In genomic region chr2:150310952-150311884, GRCm38 (mm10) we compare ENCODE assay signal across 8 mouse cellular contexts. TPM values are rescaled to one million over a fixed set of nuclear protein-coding genes. Genes with fewer than 3 reads are reported as not detected.
DNase-seq lines count a peak whose midpoint lies in the region; ATAC-seq and TF ChIP-seq lines count a peak whose summit lies in the region.
"Not testable (repeated sequence)": the region's sequence is repeated elsewhere in the genome, so short reads cannot be mapped to it uniquely, and the experiment has no call there.

No protein-coding gene starts in this region.

- not testable (repeated sequence) for TF ChIP-seq POLR2A in cortical plate, adult 2 months (IDR thresholded peaks at IDR 0.05; ENCODE audit: extremely low read depth, insufficient read depth, low read length)

- H3K27me3 ChIP-seq in megakaryocyte, embryonic 14.5 days (replicated peaks): not testable (repeated sequence)

- not testable (repeated sequence) for H3K27ac ChIP-seq in cortical plate, adult 2 months (ENCODE audit: insufficient read depth, low read length)

- H3K4me1 ChIP-seq in cortical plate, adult 2 months (ENCODE audit: control insufficient read depth, insufficient read depth, low read length); megakaryocyte, embryonic 14.5 days: not testable (repeated sequence)

- peak; percentile 80 to 85 for DNase-seq in gastrocnemius, adult 8-10 months (ENCODE audit: low spot score in 2 of 2)
- peak; percentile 58 for DNase-seq in hindlimb bud, embryonic 11.5 days (ENCODE audit: extremely low spot score, low read depth, low spot score)
- peak; percentile 79 to 87 for DNase-seq in left cerebral cortex, adult 8-10 months (ENCODE audit: low spot score in 2 of 2)
- peak; percentile 94 to 95 for DNase-seq in right cerebral cortex, postnatal 10 days (ENCODE audit: low spot score in 2 of 2)
- DNase-seq in urinary bladder, postnatal 25 days (ENCODE audit: low spot score): peak; percentile 89

- H3K4me3 ChIP-seq in cortical plate, adult 2 months (ENCODE audit: insufficient read depth, low read length): peak overlapping the region; percentile 34
- peak overlapping the region; percentile 93 for H3K4me3 ChIP-seq in megakaryocyte, embryonic 14.5 days (replicated peaks)

- peak; percentile 91 for ATAC-seq in activated CD4-positive, CD25-positive, alpha-beta regulatory T cell, adult 4 months

- H3K9me3 ChIP-seq in megakaryocyte, embryonic 14.5 days: not testable (repeated sequence)

- not testable (repeated sequence) for TF ChIP-seq CTCF in cortical plate, adult 2 months (IDR thresholded peaks at IDR 0.05; ENCODE audit: extremely low read depth, insufficient read depth, low read length)

- H3K36me3 ChIP-seq in megakaryocyte, embryonic 14.5 days (replicated peaks; ENCODE audit: low read length): peaks cover 16% of the 10 kb centered on the region

RNA-seq across cellular contexts. Expression of gene Gm10130, which starts 12.3 kb away (rescaled TPM):
- polyA plus RNA-seq in activated CD4-positive, CD25-positive, alpha-beta regulatory T cell, adult 4 months (2017; shearing (Covaris generic)): 10 to 100 TPM in 1 of 2 experiments, 1 to 10 TPM in 1; 6.7 to 15.5 TPM
- not detected in 2 replicates for polyA plus RNA-seq in cortical plate, adult 2 months (2012; rRNA removed)
- total RNA-seq in gastrocnemius, adult 8-10 months (2022): 1 to 10 TPM in 3 of 4 experiments, not detected in 1; 1.5 to 3.0 (median 1.9) TPM
- 1 to 10 TPM in 3 of 4 experiments, not detected in 1; 2.0 to 6.2 (median 3.9) TPM for total RNA-seq in left cerebral cortex, adult 8-10 months (2022)
- not detected in 2 replicates for polyA plus RNA-seq in megakaryocyte, embryonic 14.5 days (2012; ENCODE audit: insufficient read depth, low replicate concordance)

RNA-seq across cellular contexts. Expression of gene 3300002I08Rik, which starts 51.3 kb away (rescaled TPM):
- 1 to 10 TPM; 3.5 to 7.5 TPM for polyA plus RNA-seq in activated CD4-positive, CD25-positive, alpha-beta regulatory T cell, adult 4 months (2017; shearing (Covaris generic))
- 2.7 and 4.4 TPM in 2 replicates for polyA plus RNA-seq in cortical plate, adult 2 months (2012; rRNA removed)
- total RNA-seq in gastrocnemius, adult 8-10 months (2022): 1 to 10 TPM in 2 of 4 experiments, under 1 TPM in 2; 0.54 to 1.8 (median 1.1) TPM
- total RNA-seq in left cerebral cortex, adult 8-10 months (2022): 10 to 100 TPM in 2 of 4 experiments, 1 to 10 TPM in 2; 9.2 to 10.9 (median 9.7) TPM
- not detected in 2 replicates for polyA plus RNA-seq in megakaryocyte, embryonic 14.5 days (2012; ENCODE audit: insufficient read depth, low replicate concordance)

RNA-seq across cellular contexts. Expression of gene Gm14124, which starts 53.9 kb away (rescaled TPM):
- polyA plus RNA-seq in activated CD4-positive, CD25-positive, alpha-beta regulatory T cell, adult 4 months (2017; shearing (Covaris generic)): not detected
- 0.04 TPM in 1 of 2 replicates, not detected in the other for polyA plus RNA-seq in cortical plate, adult 2 months (2012; rRNA removed)
- total RNA-seq in gastrocnemius, adult 8-10 months (2022): not detected
- total RNA-seq in left cerebral cortex, adult 8-10 months (2022): under 1 TPM; 0.15 to 0.33 (median 0.23) TPM
- polyA plus RNA-seq in megakaryocyte, embryonic 14.5 days (2012; ENCODE audit: insufficient read depth, low replicate concordance): not detected in 2 replicates

RNA-seq across cellular contexts. Expression of gene Gm21994, which starts 55.8 kb away (rescaled TPM):
- polyA plus RNA-seq in activated CD4-positive, CD25-positive, alpha-beta regulatory T cell, adult 4 months (2017; shearing (Covaris generic)): 10 to 100 TPM; 16.3 to 18.4 TPM
- polyA plus RNA-seq in cortical plate, adult 2 months (2012; rRNA removed): 0.38 and 0.68 TPM in 2 replicates
- 1 to 10 TPM in 3 of 4 experiments, under 1 TPM in 1; 0.79 to 2.4 (median 2.0) TPM for total RNA-seq in gastrocnemius, adult 8-10 months (2022)
- total RNA-seq in left cerebral cortex, adult 8-10 months (2022): 1 to 10 TPM; 6.3 to 8.1 (median 7.0) TPM
- not detected in 2 replicates for polyA plus RNA-seq in megakaryocyte, embryonic 14.5 days (2012; ENCODE audit: insufficient read depth, low replicate concordance)
